Mouse (Mus musculus): ENCODE data around the gene Sez6l2. TPM values are rescaled to one million over a fixed set of nuclear protein-coding genes. Genes with fewer than 3 reads are reported as not detected.

Gene Sez6l2
- total RNA-seq, 1 experiment from 2014 or later: 0.14 TPM

DNA sequence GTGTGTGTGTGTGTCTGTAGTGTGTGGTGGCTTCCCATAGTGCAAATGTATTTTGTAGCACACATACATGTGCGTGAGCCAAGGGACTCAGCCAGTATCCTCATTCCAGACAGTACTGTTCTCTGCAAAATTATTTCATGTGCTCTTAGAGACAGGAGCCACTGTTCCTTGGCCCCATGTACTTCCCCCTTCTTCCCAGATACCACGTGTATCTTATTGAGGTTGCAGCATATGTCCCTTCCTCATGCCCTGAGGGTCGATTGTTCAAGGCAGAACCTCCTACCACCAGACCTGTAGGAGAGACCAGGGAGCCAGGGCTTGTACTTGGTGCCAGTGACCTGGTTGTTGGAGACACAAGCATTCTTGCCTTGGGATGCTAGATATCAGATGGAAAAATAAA lies 4.8 kb downstream of the Sez6l2 start:
- ATAC-seq (replicated peaks; ENCODE audit: low read depth, poor library complexity, severe bottlenecking): no peak

- ATAC-seq (replicated peaks; ENCODE audit: low read depth, poor library complexity, severe bottlenecking): peak; percentile 36; the same call in 1 of the 2 replicates
These were observed 9.4 kb downstream of the Sez6l2 start for GRCm38 (mm10) chr7:126959780-126960179.

GRCm38 (mm10) chr7:126961095-126961494 lies 10.7 kb downstream of the Sez6l2 start:
- ATAC-seq (replicated peaks; ENCODE audit: low read depth, poor library complexity, severe bottlenecking): no peak

- ATAC-seq (replicated peaks; ENCODE audit: low read depth, poor library complexity, severe bottlenecking): no peak
These were observed 11.6 kb downstream of the Sez6l2 start for GRCm38 (mm10) chr7:126961965-126962364.

- peak; percentile 40; the same call in 1 of the 2 replicates for ATAC-seq (replicated peaks; ENCODE audit: low read depth, poor library complexity, severe bottlenecking)
These were observed 13.4 kb downstream of the Sez6l2 start for GRCm38 (mm10) chr7:126963548-126964286.

DNA sequence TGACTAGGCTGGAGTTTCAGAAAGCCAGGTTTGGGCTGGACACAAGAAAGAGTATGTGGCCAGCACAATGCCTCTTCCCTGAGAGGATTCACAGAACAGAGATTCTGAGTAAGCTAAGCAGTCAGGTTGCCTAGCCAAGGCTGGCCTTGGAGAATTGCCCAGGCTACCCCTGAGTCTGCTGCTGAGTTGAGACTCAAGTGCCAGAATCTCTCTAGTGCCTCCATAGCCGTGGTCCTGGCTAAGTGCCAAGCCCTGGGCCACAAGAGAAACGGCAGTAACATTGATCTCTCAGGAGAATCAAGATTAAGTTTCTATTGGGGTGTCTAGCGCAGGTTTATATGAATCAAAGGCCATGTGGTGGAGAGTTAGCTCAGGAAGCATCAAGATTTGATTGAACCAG lies 15.2 kb downstream of the Sez6l2 start:
- no peak for ATAC-seq (replicated peaks; ENCODE audit: low read depth, poor library complexity, severe bottlenecking)

DNA sequence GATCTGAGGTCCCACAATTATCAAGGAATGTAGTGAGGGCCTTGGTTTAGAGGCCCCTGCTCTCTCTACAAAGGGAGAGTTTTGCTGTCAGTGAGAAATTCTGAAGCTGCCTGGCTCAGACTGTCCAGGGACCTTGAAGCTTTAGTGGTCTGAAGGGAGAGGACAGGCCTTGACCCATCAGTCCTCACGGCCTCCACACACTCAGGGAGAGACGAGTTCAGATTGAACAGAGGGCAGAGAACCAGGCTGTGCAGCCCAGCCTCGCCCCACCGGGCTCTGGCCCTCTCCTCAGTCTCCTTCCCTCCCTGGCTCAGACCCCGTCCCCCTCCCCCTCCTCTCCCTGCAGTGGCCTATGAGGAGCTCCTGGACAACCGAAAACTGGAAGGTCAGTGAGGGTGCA lies 17.0 kb downstream of the Sez6l2 start:
- ATAC-seq (replicated peaks; ENCODE audit: low read depth, poor library complexity, severe bottlenecking): no peak

DNA sequence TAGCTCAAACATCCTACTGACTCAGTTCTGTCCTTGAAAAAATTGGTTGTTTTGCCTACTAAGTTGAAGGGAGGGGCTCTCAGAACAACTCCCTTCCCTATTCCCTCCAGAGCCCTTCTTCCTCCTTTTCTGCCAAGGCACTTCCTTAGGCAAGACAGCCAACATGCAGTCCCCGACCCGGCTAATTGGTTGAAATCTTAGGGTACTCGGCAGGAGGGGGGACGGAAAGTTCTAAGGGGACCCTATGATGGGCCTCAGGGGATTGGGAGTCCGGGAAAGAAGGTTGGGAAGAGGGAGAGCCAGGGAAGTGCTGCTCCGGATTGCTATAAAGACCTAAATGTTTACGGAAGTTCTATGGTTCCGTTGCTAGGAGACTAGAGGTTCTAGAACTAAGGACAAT lies 25.1 kb downstream of the Sez6l2 start:
- 0 out of 2 replicates have a peak, but pooled peaks have one; percentile 31 for ATAC-seq (replicated peaks; ENCODE audit: low read depth, poor library complexity, severe bottlenecking)

DNA sequence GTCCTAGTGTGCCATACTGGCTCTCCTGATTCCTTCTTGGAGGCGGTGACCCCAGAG lies 25.4 kb downstream of the Sez6l2 start, which contains the start of gene Cdipt:
Gene Cdipt (plus strand): TSS at position 22 of the 57 bp plus-strand sequence.
- no peak for ATAC-seq (replicated peaks; ENCODE audit: low read depth, poor library complexity, severe bottlenecking)

DNA sequence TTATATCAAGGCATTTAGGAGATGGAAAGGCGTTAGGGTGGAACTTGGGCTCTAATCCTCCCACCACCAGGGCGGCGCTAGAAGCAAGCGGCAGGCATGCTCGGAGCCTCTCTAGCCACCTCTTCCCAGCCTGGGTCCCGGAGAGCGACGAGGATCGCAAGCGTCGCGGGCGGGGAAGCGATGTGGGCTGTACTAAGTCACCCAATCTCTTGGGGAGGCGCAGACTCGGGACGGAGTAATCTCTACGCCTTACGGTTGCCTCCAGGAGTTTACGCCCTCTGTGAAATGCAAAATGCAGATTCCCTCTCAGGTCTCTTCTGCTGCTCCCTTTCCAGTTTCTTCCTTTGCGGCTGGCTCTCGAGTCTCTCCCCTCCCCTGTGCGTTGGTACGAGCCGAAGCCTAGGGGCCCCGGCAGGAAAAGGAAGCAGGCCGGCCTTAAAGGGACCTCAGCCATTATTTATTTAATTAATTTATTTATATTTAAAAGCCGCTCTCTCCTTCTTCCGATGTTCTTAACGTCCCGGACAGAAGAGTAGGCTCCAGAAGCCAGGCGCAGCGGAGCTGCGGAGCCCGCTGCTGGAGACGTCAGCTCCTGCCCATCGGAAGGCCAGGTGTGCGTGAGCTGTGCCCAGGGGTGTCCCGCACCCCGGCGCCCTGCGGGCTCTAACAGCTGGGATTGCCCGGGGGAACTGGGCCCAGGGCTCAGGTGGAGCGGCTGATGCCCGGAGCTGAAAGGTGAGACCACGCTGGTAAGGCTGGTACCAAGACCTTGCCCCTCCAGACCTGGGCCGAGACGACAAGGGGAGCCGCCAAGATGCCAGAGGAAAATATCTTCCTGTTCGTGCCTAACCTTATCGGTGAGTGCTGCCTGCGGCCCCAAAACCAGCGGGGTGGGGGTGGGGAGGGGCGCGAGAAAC lies 25.8 kb downstream of the Sez6l2 start, which contains the start of gene Cdiptos:
Gene Cdiptos (minus strand): TSS at position 149 of the 917 bp plus-strand sequence.
- ATAC-seq (replicated peaks; ENCODE audit: low read depth, poor library complexity, severe bottlenecking): peak; percentile 95

DNA sequence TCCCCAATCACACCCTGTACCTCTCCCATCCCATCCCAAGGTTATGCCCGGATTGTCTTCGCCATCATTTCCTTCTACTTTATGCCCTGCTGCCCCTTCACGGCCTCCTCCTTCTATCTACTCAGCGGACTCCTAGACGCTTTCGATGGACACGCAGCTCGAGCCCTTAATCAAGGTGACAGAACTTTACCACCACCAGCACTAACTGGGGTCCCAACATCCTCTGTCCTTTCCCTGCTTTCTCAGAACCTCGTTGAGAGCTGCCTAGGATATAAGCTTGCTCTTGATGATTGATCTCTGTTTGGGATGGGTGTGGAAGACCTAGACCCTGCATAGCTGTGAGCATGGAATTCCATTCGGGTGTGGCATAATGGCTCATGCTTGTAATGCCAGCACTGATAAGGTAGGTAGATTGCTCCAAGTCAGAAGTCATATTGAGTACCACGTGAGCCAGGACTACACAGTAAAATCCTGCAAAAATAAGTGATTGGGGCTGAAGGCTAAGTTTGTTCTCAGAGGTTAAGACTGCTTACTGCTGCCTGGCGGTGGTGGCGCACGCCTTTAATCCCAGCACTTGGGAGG lies 26.6 kb downstream of the Sez6l2 start:
- ATAC-seq (replicated peaks; ENCODE audit: low read depth, poor library complexity, severe bottlenecking): no peak

DNA sequence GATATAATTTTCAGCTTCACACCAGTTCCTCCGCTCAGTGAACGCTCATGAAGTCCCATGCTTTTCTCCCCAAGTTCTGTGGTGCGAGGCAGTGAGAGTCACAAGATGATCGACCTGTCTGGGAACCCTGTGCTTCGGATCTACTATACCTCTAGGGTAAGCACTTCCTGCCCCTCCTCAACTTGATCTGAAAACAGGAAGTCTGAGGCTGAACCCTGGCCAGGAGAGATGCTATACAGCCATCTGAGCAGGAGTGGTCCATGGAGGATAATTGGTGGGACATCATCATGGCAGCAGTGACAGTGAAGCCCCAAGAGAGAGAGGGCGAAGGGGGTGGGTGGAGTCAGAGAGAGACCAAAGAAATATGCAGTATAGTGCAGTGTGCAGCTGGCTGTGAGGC lies 28.5 kb downstream of the Sez6l2 start:
- ATAC-seq (replicated peaks; ENCODE audit: low read depth, poor library complexity, severe bottlenecking): no peak

GRCm38 (mm10) chr7:126981601-126982000 lies 31.2 kb downstream of the Sez6l2 start:
- no peak for ATAC-seq (replicated peaks; ENCODE audit: low read depth, poor library complexity, severe bottlenecking)

DNA sequence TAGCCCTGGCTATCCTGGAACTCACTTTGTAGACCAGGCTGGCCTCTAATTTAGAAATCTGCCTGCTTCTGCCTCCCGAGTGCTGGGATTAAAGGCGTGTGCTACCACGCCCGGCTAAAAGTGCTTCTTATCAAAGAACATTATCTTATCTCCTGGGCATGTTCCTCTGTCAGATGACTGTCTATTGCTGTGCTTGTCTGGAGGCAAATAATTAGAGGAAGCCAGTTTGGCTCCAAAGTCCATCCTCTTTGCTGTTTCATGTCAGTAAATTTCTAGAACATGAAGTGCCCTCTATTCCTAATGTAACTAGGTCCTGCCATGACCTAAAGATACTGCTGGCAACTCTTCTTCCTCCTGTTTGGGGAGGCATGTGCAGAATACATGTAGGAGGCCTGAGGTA lies 31.7 kb downstream of the Sez6l2 start:
- no peak for ATAC-seq (replicated peaks; ENCODE audit: low read depth, poor library complexity, severe bottlenecking)

- no peak for ATAC-seq (replicated peaks; ENCODE audit: low read depth, poor library complexity, severe bottlenecking)
These were observed 32.8 kb downstream of the Sez6l2 start for GRCm38 (mm10) chr7:126983113-126983512.

GRCm38 (mm10) chr7:126984667-126985444 lies 34.5 kb downstream of the Sez6l2 start:
- ATAC-seq (replicated peaks; ENCODE audit: low read depth, poor library complexity, severe bottlenecking): no peak

GRCm38 (mm10) chr7:126986319-126986718 lies 36.0 kb downstream of the Sez6l2 start:
- ATAC-seq (replicated peaks; ENCODE audit: low read depth, poor library complexity, severe bottlenecking): peak; percentile 60; the same call in 1 of the 2 replicates

- no peak for ATAC-seq (replicated peaks; ENCODE audit: low read depth, poor library complexity, severe bottlenecking)
These were observed 38.5 kb downstream of the Sez6l2 start for GRCm38 (mm10) chr7:126988816-126989215.

GRCm38 (mm10) chr7:126996449-126996848 lies 46.1 kb downstream of the Sez6l2 start:
- ATAC-seq (replicated peaks; ENCODE audit: low read depth, poor library complexity, severe bottlenecking): no peak

DNA sequence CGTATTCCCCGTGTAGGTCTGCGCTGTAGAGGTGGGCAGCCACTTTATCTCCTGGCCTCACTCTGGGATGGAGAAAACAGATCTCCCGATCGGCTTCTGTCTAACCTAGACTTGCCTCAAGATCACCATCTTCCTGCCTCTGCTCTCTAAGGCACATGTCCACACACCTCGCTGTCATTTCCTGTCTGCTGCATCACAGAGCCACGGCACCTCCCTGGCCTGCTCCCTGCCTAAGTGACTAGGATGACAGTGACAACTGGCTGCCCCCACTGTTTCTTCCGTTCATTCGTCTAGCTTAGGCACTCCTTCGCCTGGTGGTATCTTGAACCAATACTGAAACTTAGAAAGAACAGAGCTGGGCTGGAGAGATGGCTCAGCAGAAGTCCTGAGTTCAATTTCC lies 49.2 kb downstream of the Sez6l2 start:
- no peak for ATAC-seq (replicated peaks; ENCODE audit: low read depth, poor library complexity, severe bottlenecking)

All from common myeloid progenitor, adult 5-6 weeks (primary cell).